8 mouse cellular contexts compared by ENCODE assay signal in the genomic region with DNA sequence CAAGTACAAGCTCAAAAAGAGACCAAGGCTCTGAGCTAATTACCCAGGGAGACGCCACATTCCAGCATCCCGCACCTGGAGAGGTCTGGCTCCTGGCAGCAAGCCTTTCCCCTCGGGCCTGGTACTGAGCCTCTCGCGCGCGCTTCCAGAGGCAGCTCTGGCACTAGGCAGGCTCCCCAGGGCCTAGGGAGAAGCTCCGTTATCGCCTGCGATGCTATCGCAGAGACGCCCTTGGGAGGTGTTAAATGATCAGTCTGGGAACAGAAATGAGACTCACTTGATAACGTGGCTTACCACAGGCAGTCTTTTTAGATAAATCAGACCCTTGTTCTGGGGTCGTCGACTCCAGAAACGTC.
DNase-seq lines count a peak whose midpoint lies in the region; ATAC-seq and TF ChIP-seq lines count a peak whose summit lies in the region.

No protein-coding gene starts in this region.

- intact Hi-C loops in left cerebral cortex, postnatal 25 days (cut with DNase I), result loop anchor here (1.0 to 5.0 kb wide), 2 partner anchors 39 to 62 kb away; partner anchors contain the start of gene Fam49b

- peak; percentile 64 for ATAC-seq in lung, embryonic 15.5 days (ENCODE audit: borderline replicate concordance, extremely low read depth, low FRiP score, low TSS enrichment)
- ATAC-seq in erythroblast, adult 5-6 weeks (replicated peaks; ENCODE audit: low FRiP score, poor library complexity, severe bottlenecking), result peak; percentile 26
- peak; percentile 62; the same call in 1 of the 2 replicates for ATAC-seq in limb, embryonic 13.5 days (ENCODE audit: low FRiP score, low read depth)

- peaks cover 20% of the 10 kb centered on the region for H3K4me1 ChIP-seq in lung, embryonic 15.5 days
- peaks cover 21% of the 10 kb centered on the region for H3K4me1 ChIP-seq in limb, embryonic 13.5 days
- peaks cover 5% of the 10 kb centered on the region for H3K4me1 ChIP-seq in small intestine, adult 2 months (ENCODE audit: control insufficient read depth, insufficient read depth, insufficient read length, low read length)

- TF ChIP-seq POLR2A in small intestine, adult 2 months (IDR thresholded peaks at IDR 0.05; ENCODE audit: low read depth, low read length), result peak; percentile 25; the same call in 1 of the 2 replicates

- H3K4me2 ChIP-seq in lung, embryonic 15.5 days, result peak overlapping the region; percentile 71
- peak overlapping the region; percentile 80 for H3K4me2 ChIP-seq in limb, embryonic 13.5 days (replicated peaks)

- H3K4me3 ChIP-seq in lung, embryonic 15.5 days, result peak overlapping the region; percentile 75
- peak overlapping the region; percentile 87 for H3K4me3 ChIP-seq in limb, embryonic 13.5 days
- peak overlapping the region; percentile 82 for H3K4me3 ChIP-seq in small intestine, adult 2 months (ENCODE audit: low read depth, low read length)

- no peak for DNase-seq in lung, postnatal 4 days
- DNase-seq in layer of hippocampus, adult 9-11 months, result no peak
- no peak for DNase-seq in left cerebral cortex, postnatal 25 days (ENCODE audit: low spot score in 2 of 2)
- no peak for DNase-seq in urinary bladder, postnatal 10 days (ENCODE audit: low spot score)

- 2% methylated on average over 16 of the region's 16 CpGs for WGBS in lung, embryonic 15.5 days
- under 1% methylated on average over 16 of the region's 16 CpGs for WGBS in limb, embryonic 13.5 days
- 2% methylated on average over 16 of the region's 16 CpGs for WGBS in small intestine, adult 2 months

- H3K27ac ChIP-seq in lung, embryonic 15.5 days, result peak overlapping the region; percentile 69
- H3K27ac ChIP-seq in limb, embryonic 13.5 days, result peak overlapping the region; percentile 58; the same call in 1 of the 2 replicates
- H3K27ac ChIP-seq in small intestine, adult 2 months (ENCODE audit: insufficient read depth, low read depth, low read length), result peak overlapping the region; percentile 18; the same call in 1 of the 2 replicates

- no peaks in the 10 kb centered on the region for H3K36me3 ChIP-seq in lung, embryonic 15.5 days
- no peaks in the 10 kb centered on the region for H3K36me3 ChIP-seq in limb, embryonic 13.5 days
- no peaks in the 10 kb centered on the region for H3K36me3 ChIP-seq in small intestine, adult 2 months (ENCODE audit: control insufficient read depth, insufficient read depth, low read length)

- peak overlapping the region; percentile 73 for H3K9ac ChIP-seq in lung, embryonic 15.5 days
- peak overlapping the region; percentile 72 for H3K9ac ChIP-seq in limb, embryonic 13.5 days

- no peak for TF ChIP-seq CTCF in small intestine, adult 2 months (IDR thresholded peaks at IDR 0.05; ENCODE audit: extremely low read depth, insufficient read length, insufficient replicate concordance, low read depth, low read length)

- no peaks in the 10 kb centered on the region for H3K9me3 ChIP-seq in lung, embryonic 15.5 days
- H3K9me3 ChIP-seq in limb, embryonic 13.5 days, result no peaks in the 10 kb centered on the region

- no peaks in the 10 kb centered on the region for H3K27me3 ChIP-seq in lung, embryonic 15.5 days
- no peaks in the 10 kb centered on the region for H3K27me3 ChIP-seq in limb, embryonic 13.5 days
- H3K27me3 ChIP-seq in small intestine, adult 2 months (ENCODE audit: control insufficient read depth, insufficient read depth, low read length), result no peaks in the 10 kb centered on the region

Comparison
In these comparisons a context has a peak if more than half of its experiments do, and no peak if none do; other contexts are left out.
1. H3K27ac ChIP-seq: peak in every context shown above with its lines; median percentile 69 in lung, embryonic 15.5 days; 58 in limb, embryonic 13.5 days; 18 in small intestine, adult 2 months.